In genomic region chr6:126588761-126589160, GRCm38 (mm10) we compare ENCODE assay signal across 24 mouse cellular contexts. TPM values are rescaled to one million over a fixed set of nuclear protein-coding genes. Genes with fewer than 3 reads are reported as not detected.
"Had no signal": no experiment of that assay in that cellular context is flagged by ENCODE, and none has a peak within 500 bp of the region (broad histone marks: within the 10 kb centered on the region; RNA-seq: fewer than 3 reads in every experiment).

No protein-coding gene starts in this region.

- H3K36me3 ChIP-seq: kidney, embryonic 15.5 days; limb, embryonic 12.5 days; limb, embryonic 15.5 days; midbrain, embryonic 12.5 days; midbrain, embryonic 15.5 days; neural tube, embryonic 13.5 days had no signal

- H3K27ac ChIP-seq: kidney, embryonic 15.5 days; limb, embryonic 12.5 days; limb, embryonic 15.5 days; liver, embryonic 14.5 days; macrophage; midbrain, embryonic 12.5 days; midbrain, embryonic 15.5 days; neural tube, embryonic 13.5 days had no signal

- H3K4me1 ChIP-seq: kidney, embryonic 15.5 days; midbrain, embryonic 12.5 days; midbrain, embryonic 15.5 days; neural tube, embryonic 13.5 days had no signal

- DNase-seq: kidney, adult 11 months; kidney, adult 8-10 months; kidney, postnatal 10 days; kidney, postnatal 36 days; left cerebral cortex, postnatal 4 days; liver, postnatal 0 days; lung, embryonic 14.5 days; right cerebral cortex, postnatal 25 days; thymus, adult 18-20 months; thymus, postnatal 36 days had no signal

- H3K27me3 ChIP-seq: kidney, embryonic 15.5 days; limb, embryonic 12.5 days; limb, embryonic 15.5 days; midbrain, embryonic 15.5 days; neural tube, embryonic 13.5 days had no signal

- H3K4me2 ChIP-seq: kidney, embryonic 15.5 days; limb, embryonic 12.5 days; limb, embryonic 15.5 days; liver, embryonic 11.5 days; lung, embryonic 14.5 days; midbrain, embryonic 12.5 days; midbrain, embryonic 15.5 days; neural tube, embryonic 13.5 days had no signal

- H3K4me3 ChIP-seq: kidney, embryonic 15.5 days; limb, embryonic 12.5 days; limb, embryonic 15.5 days; midbrain, embryonic 12.5 days; midbrain, embryonic 15.5 days; myocyte; neural tube, embryonic 13.5 days had no signal

- H3K9ac ChIP-seq: kidney, embryonic 15.5 days; limb, embryonic 12.5 days; limb, embryonic 15.5 days; liver, embryonic 14.5 days; liver, postnatal 0 days; lung, embryonic 14.5 days; midbrain, embryonic 12.5 days; midbrain, embryonic 15.5 days; neural tube, embryonic 13.5 days had no signal

- ATAC-seq: liver, postnatal 0 days; lung, postnatal 0 days; midbrain, embryonic 15.5 days had no signal

- H3K9me3 ChIP-seq: kidney, embryonic 15.5 days; limb, embryonic 12.5 days; limb, embryonic 15.5 days; midbrain, embryonic 12.5 days; midbrain, embryonic 15.5 days; neural tube, embryonic 13.5 days had no signal

RNA-seq across cellular contexts. Expression of gene Kcna5, which starts 53.5 kb away (rescaled TPM):
- total RNA-seq: megakaryocyte, adult 5-6 weeks; monocyte, adult 5-6 weeks; neutrophil, adult 5-6 weeks had no signal
- polyA plus RNA-seq: macrophage, myocyte had no signal

RNA-seq across cellular contexts. Expression of gene Kcna1, which starts 57.4 kb away (rescaled TPM):
- total RNA-seq: megakaryocyte, adult 5-6 weeks; monocyte, adult 5-6 weeks; neutrophil, adult 5-6 weeks had no signal
- polyA plus RNA-seq: liver, embryonic 14.5 days; liver, postnatal 0 days; macrophage; myocyte had no signal
